Mouse (Mus musculus): ENCODE measurements at regions not wholly inside any gene's neighbourhood (a gene's known extent, or its start where the extent isn't known, plus 50 kb on each side); places are given as distances from the start of the nearest gene placed in this dataset.

- DNase-seq (ENCODE audit: extremely low spot score in 1 of 2, low spot score in 1 of 2): no peak
Measured at GRCm38 (mm10) chrX:19084435-19084834, 396.7 kb downstream of the Tex13c3 start.

- DNase-seq (ENCODE audit: extremely low spot score in 1 of 2, low spot score in 1 of 2): no peak
Measured at GRCm38 (mm10) chrX:19080021-19080420, 401.1 kb downstream of the Tex13c3 start.

Small RNA genes in the stretch of these regions (microRNA-seq; reads per million reads assigned to microRNA genes)
- gene Mir221 (3,809 to 7,177 reads per million in 2 experiments), gene Mir222 (965 to 1,432 reads per million in 2 experiments)
